Mouse (Mus musculus): ENCODE measurements at regions not wholly inside any gene's neighbourhood (a gene's known extent, or its start where the extent isn't known, plus 50 kb on each side); places are given as distances from the start of the nearest gene placed in this dataset.
A peak's percentile ranks its signal among the peaks of the same experiment; 100 is the strongest.

DNA sequence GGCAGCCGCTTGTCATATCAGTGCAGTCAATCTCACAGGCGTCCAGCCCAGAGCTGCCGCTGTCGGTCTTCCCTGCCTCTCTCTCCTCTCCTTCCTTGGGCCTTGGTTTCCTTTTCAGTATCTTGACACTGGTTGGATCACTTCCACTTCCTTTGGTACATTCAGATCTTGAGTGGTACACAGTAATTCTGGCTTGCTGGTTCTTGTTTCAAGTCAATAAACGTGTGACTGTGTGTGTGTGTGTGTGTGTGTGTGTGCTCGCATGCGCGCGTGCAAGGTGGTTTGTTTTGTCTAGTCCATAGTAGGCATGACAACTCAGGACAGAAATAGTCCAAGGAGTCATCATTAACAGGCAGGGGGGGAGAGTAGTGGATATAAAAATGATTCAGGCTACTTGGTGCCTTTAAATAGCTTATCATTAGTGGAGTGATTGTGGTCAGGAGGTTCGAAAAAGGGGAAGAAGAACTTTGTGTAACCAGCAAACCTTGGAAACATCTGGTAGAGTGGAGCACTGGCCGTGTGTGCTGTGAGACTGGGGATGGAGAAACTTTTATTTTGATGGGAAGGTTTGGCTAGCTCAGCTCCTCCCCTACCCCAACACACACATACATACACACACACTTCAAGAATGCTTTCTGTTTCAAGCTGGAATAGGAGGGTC, 117.1 kb upstream of the Serp2 start:
- no peak for DNase-seq (ENCODE audit: low spot score)

GRCm38 (mm10) chr14:76672899-76673298, 116.2 kb upstream of the Serp2 start:
- DNase-seq (ENCODE audit: low spot score), result no peak

- no peak for DNase-seq (ENCODE audit: low spot score)
Measured at GRCm38 (mm10) chr14:76672442-76672841, 115.8 kb upstream of the Serp2 start.

DNA sequence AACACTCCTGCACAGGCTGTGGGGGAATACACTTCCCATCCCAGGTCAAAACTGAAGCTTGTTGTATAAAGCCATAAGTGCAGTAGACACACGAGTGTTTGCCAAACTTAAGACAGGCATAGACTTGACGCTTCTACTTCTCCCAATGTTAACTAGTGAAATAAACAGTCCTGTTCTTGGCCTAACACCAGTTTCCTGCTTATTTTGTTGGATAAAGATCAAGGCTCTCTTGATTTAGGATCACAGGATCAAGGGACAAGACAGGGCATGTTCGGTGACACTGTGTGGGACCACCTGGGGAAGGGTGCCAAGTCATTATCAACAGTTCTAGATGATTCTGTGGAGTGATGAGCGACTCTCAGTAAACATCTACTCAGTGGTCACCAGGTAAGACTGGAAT, 114.3 kb upstream of the Serp2 start:
- DNase-seq (ENCODE audit: low spot score), result no peak

GRCm38 (mm10) chr14:76665754-76666371, 109.2 kb upstream of the Serp2 start:
- DNase-seq (ENCODE audit: low spot score), result no peak

- DNase-seq (ENCODE audit: low spot score), result no peak
Measured at GRCm38 (mm10) chr14:76664586-76665508, 108.2 kb upstream of the Serp2 start.

- DNase-seq (ENCODE audit: low spot score), result no peak
Measured at GRCm38 (mm10) chr14:76663816-76664215, 107.1 kb upstream of the Serp2 start.

- no peak for DNase-seq (ENCODE audit: low spot score)
Measured at GRCm38 (mm10) chr14:76662871-76663270, 106.2 kb upstream of the Serp2 start.

DNA sequence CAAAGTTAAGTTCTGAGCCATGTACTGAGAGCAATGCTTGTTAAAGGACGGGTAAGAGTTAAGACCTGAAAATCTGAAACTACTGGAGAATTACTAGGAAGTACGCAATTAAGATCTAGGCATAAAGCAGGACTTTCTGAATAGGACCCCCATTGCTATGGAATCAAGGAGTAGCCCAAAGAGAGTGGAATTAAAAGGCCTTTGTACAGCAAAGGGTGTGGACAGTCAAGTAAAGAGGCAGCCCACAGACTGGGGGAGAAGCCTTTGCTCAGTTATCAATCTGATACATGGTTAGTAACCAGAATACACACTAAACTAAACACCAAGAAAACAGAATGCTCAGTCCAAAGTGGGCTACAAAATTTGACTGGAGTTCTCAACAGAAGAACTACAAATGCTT, 104.2 kb upstream of the Serp2 start:
- no peak for DNase-seq (ENCODE audit: low spot score)

DNA sequence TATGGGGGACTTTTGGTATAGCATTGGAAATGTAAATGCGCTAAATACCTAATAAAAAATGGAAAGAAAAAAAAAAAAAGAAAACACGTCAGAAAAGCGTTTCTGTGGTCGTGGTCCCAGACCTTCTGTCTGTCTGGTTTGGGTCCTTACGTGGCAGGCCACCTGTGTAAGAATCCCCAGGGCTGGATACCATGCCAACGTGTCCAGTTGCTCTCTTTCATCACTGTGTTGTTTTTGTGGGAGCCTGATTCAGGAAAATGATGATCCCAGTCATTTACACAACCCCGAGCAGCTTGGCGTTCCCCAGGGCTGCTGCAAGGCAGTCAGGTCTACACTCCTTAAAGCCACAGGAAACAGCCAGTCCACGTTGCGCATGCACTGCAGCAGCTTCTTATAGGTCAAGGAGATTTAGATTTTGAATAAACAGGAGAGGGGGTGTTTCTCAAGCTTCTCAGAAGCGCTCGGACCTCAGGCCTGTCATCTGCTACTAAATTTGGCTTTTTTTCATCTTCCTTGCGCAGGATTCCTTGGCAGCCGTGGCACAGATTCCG, 102.3 kb upstream of the Serp2 start:
- no peak for DNase-seq (ENCODE audit: low spot score)

DNA sequence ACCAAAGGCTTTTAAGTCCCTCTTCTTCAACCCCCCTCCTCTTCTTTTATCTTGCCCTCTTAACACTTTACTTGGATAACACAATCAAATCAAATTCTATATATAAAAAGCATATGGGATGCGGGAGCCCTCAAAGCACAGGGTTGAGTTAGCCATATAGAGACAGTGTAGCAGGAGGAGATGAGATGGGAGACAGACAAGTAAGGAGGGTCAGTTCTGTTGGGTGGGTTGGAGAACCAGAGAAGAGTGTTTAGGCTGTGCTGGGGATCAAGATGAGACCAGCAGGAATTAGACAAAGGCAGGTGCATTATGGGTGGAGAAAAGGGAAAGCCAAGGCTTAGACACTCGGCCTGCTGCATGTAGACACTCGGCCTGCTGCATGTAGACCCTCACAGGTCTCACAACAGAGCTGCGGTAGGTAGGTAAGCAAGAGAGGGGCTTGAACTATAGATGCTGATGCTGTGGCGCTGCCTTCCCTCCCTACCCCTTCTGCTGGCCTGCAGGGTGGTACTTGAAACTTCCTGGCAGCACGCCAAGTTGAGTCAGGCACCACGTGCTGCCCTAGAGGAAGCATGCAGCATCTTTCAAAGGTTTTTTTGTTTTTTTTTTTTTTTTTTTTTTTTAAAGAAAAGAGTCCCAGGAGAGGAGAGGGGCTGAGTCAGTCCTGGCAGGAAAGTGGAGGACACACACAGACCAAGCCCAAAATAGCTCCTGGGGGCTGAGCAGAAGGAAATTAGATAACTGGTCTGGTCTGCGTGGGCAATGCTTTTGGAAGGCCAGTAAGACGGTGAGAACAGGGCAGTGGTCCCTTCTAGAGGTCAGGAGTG, 101.3 kb upstream of the Serp2 start:
- DNase-seq (ENCODE audit: low spot score), result peak; percentile 65

- DNase-seq (ENCODE audit: low spot score), result no peak
Measured at GRCm38 (mm10) chr14:76657375-76657774, 100.7 kb upstream of the Serp2 start.

- DNase-seq (ENCODE audit: low spot score), result peak; percentile 63
Measured at GRCm38 (mm10) chr14:76652356-76653126, 95.9 kb upstream of the Serp2 start.

GRCm38 (mm10) chr14:76651096-76651495, 94.4 kb upstream of the Serp2 start:
- no peak for DNase-seq (ENCODE audit: low spot score)

GRCm38 (mm10) chr14:76649927-76650326, 93.2 kb upstream of the Serp2 start:
- DNase-seq (ENCODE audit: low spot score), result no peak

DNA sequence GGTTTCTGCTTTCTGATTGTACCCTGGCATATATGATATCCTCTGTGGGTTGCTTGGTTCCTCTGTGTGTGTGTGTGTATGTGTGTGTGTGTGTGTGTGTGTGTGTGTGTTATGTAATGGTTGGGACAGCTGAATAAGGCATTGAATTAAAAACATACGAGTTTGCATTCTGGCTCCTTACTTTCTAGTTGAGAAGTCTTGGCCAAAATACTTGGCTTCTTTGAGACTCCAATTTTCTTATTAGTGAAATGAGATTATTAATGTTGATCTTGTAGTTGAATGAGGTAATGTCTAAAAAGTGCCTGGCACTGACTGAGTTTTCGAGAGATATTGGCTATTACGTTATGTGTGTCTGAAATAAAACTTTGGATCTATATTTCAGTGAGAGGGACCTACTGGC, 88.0 kb upstream of the Serp2 start:
- DNase-seq (ENCODE audit: low spot score), result no peak

DNA sequence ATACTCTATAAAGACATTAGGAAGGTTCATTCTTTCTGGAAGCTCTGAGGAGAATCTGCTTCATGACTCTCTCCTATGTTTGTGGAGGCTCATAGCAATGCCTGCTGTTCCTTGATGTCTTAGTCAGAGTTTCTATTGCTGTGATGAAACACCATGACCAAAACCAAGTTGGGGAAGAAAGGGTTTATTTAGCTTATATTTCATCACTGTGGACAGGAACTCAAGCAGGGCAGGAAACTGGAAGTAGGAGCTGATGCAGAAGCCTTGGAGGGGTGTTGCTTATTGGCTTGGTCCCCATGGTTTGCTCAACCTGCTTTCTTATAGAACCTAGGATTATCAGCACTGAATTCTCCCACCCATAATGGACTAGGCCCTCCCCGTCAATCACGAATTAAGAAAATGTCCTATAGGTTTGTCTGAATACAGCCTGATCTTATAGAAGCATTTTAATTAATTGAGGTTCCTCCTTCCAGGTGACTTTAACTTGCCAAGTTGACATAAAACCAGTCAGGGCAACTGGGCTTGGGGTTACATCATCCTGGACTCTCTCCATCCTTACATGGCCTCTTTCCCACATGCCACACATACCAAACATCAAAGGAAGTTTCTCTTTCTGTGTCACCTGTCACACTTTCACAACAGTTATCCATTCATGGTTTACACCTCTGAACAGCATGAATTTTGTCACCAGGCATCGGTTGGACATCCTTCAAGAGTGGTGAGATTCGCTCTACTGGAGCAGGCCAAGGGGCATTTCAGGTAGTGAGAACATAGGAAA, 85.3 kb upstream of the Serp2 start:
- no peak for DNase-seq (ENCODE audit: low spot score)

- no peak for DNase-seq (ENCODE audit: low spot score)
Measured at GRCm38 (mm10) chr14:76633170-76633569, 76.5 kb upstream of the Serp2 start.

- DNase-seq (ENCODE audit: low spot score), result no peak
Measured at GRCm38 (mm10) chr14:76632763-76633162, 76.1 kb upstream of the Serp2 start.

DNA sequence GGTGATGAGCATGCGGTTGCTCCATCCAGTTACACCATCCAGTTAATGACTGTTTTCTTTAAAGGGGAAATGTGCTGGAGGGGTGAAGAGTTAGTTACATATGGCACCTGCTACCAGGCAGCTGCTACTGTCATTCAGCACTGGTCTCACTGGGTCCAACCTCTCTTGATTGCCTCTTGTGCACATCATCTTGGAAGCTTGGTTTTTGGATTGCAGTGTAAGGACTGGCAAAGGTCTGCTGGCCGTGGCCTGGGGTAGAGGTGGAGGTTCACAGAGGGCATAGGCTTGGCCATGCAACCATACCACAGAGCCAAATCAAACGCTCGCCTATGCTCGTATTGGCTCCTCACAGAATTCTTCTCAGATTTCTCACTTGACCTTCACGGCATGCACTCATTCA, 75.1 kb upstream of the Serp2 start:
- DNase-seq (ENCODE audit: low spot score), result no peak
